Mouse (Mus musculus) spleen, embryonic (tissue): Measurements from ENCODE around the gene Zfp408.

Source experiments
- CTCF ChIA-PET: fragments of 350-600 bp; sonication (Branson Sonifier 250); formaldehyde crosslinking; loops from one replicate; lab custom pipeline; 2022; lab: Charles Lee

The Zfp408 gene

GRCm38 (mm10) chr2:91649553-91650359 lies at the start of gene Zfp408, which contains the start of gene Arhgap1:
Zfp408 (minus strand) TSS chr2:91649791.
Arhgap1 (plus strand) TSS chr2:91649860.
- CTCF ChIA-PET: interaction anchor here (1.0 kb wide), 1 partner anchor 61 kb away, joined by 3 read pairs; the partner anchor contains the start of genes Atg13 and Harbi1

DNA sequence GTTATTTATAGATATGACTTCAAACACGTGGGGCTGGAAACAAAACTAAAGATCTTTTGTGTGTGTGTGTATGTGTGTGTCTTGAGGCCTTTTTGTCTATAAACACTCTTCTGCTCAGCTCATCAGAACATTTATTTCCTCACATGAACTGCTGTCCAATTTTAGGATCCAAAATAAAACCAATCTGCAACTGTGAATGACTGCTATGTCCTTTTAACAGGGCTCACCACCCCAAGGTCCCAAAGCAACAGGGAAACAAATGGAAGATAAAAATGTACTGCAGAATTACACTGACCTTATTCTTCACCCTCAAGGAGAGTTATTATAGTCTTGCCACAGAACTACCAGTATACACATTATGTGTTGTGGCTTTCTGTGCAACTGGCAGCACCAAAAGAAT lies 49.6 kb upstream of the Zfp408 start:
- CTCF ChIA-PET: no interaction called here

DNA sequence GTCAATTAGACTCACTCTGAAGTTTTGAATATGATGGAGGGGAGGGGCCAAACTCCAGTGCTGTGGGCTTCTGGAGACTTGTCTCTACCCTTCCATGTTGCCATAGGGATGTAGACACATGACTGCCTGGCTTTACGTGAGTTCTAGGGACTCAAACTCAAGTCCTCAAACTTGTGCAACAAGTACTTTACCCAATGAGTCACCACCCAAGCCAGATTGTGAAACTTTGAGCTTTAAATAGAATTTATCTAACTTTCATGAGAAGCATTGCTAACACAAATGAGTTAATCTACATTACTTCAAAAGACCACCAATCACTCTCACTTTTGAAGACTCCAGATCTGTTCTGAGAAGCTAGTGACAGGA lies 46.6 kb upstream of the Zfp408 start:
- CTCF ChIA-PET: no interaction called here

DNA sequence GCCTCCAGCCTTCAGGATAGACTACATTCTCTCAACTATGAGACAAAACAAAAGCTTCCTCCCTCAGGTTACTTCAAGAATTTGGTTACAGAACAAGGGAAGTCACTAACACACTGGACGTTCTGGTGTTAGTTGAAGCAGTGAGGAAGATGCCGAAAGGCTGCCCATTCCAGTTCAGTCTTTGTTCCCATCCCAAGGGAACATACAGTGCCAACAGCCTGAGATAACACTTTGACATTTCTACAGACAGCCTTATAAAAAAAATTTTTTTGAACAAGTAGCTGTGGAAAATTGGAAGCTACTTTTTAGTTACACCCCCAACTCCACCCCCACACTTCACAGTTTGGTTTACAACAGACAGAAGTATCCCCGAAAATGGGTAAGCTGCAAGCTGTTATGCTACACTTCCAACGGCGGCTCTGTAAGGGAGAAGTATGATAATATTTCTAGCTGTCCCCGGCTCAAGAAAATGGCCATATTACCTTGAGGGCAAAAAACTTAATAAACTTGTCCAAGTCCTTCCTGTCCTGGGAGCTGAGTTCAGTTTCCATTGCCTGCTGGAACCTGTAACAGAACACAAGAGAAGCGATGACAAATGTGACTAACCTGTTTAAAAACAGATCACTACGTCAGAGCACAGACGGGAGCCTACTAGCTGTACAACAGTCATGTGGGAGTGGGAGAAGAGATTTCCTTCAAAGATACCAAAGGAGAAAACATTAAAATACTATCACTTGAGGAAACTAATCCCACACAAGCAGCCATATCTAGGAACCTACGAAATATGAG lies 46.0 kb upstream of the Zfp408 start:
- CTCF ChIA-PET: no interaction called here

DNA sequence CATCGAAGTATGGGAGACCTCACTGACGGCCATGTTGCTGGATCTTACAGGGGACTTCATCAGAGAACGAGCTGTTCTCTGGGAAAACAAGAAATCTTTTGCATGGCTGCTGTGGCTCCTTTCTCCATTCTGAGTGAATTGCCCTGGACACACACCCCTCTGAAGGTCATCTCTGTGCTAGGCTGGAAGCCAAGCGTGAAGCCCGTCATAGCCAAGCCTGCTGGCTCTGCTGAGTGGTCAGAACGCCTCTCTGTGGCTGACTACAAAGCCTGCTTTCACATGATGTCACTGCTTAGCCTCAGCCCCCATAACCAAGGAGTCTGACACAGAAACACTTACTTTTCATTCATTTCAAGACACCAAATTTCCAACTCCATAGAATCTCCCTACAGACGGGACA lies 39.9 kb upstream of the Zfp408 start:
- CTCF ChIA-PET: no interaction called here

- CTCF ChIA-PET: no interaction called here
Observed at GRCm38 (mm10) chr2:91683919-91684318, 34.3 kb upstream of the Zfp408 start.

- CTCF ChIA-PET: no interaction called here
Observed at GRCm38 (mm10) chr2:91682850-91683249, 33.3 kb upstream of the Zfp408 start.

DNA sequence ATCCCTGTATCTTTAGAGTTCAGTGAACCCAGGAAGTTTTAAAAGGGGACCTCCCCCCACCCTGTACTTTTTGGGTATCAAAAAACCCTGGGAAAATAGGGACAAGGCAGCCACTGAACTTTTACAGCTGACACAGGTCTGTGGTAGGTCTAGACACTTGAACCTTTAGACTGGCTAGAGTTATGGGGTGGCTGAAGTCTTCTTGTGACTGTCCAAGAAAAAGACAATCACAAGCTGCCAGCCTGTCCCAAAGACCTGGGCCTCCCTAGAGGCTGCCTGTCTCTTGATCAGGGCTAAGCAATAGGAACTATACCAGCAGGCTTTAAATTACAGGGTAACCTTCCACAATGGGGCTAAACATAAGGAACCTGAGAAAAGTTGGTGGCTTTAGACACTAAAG lies 27.4 kb upstream of the Zfp408 start:
- CTCF ChIA-PET: no interaction called here

- CTCF ChIA-PET: no interaction called here
Observed at GRCm38 (mm10) chr2:91676420-91676819, 26.8 kb upstream of the Zfp408 start.

DNA sequence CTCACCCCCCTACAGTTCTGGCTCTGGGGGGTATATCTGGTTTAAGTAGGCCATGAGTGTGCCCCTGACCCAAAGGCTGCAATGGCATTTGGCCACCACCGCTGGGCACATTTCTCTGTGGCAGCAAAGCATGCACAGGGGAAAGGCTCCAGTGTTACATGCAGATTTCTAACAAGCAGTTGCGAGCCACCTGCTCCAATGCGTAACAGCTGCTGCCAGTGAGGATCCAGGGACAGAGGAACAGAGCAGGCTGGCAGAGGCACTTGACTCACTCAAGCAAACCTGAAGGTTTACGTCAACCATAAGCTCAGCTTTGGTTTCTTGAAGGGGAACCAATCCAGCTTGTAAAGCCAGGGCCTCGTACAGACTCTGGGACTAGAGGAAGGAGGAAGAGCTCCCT lies 25.3 kb upstream of the Zfp408 start:
- CTCF ChIA-PET: no interaction called here

DNA sequence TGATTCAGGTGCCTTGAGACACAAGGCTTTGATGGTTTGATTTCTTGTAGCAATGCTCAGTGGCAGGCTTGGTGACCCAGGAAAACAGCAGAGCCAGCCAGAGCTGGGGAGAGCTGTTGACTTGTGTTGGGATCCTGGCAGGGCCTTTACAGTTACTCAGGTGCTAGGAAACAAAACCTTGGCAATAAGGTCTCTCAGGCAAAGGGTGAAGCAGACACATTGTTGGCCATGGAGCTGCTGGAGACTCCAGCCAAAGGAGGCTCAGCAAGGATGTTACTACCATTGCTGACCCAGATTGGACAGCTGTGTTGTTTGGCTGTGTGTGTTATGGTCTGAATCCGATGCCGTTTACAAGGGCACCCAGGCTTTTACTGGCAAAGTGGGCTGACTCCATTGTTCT lies 24.0 kb upstream of the Zfp408 start:
- CTCF ChIA-PET: no interaction called here

- CTCF ChIA-PET: no interaction called here
Observed at GRCm38 (mm10) chr2:91670038-91670437, 20.4 kb upstream of the Zfp408 start.

GRCm38 (mm10) chr2:91669326-91669725 lies 19.7 kb upstream of the Zfp408 start:
- CTCF ChIA-PET: no interaction called here

- CTCF ChIA-PET: no interaction called here
Observed at GRCm38 (mm10) chr2:91667747-91668146, 18.2 kb upstream of the Zfp408 start.

DNA sequence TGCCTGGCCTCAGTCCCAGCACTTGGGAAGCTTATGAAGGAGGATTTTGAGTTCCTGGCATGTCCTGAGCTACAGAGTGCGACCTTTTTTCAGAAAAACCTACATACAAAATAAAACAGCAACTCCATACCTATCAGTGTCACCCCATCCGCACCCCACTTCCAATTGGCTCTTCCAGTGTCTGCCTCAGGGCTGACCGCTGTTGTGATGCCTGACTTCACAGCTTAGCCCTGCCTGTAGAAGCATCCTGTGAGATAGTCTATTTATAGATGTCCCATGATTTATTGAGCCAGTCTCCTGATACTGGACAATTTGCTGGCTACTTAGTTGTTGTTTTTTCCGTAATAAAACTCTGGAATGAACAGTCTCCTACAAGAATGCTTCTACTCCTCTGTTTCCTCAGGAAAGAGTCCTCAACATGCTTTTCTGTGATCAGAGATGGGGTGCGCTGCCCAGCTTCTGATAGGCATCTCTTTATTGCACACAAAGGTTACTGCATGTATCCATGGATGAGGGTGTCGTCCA lies 16.9 kb upstream of the Zfp408 start:
- CTCF ChIA-PET: no interaction called here

DNA sequence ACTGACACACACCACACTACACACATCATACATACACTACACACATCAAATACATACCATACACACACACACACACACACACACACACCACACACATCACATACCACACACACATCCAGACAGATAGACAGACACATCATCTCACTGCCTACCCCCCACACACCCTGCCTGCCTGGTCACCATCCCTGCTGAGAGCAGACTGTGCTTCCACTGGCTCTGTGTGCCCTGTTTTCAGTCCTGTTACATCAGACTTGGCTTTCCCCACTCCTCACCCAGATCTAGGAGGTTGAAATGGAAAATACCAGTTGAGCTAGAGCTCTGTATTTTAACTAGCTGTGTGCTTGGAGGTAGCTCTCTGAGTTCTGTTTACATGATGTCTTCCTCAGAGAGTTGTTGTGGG lies 15.2 kb upstream of the Zfp408 start:
- CTCF ChIA-PET: no interaction called here

GRCm38 (mm10) chr2:91660981-91661380 lies 11.4 kb upstream of the Zfp408 start:
- CTCF ChIA-PET: no interaction called here

GRCm38 (mm10) chr2:91659657-91660056 lies 10.1 kb upstream of the Zfp408 start:
- CTCF ChIA-PET: no interaction called here

DNA sequence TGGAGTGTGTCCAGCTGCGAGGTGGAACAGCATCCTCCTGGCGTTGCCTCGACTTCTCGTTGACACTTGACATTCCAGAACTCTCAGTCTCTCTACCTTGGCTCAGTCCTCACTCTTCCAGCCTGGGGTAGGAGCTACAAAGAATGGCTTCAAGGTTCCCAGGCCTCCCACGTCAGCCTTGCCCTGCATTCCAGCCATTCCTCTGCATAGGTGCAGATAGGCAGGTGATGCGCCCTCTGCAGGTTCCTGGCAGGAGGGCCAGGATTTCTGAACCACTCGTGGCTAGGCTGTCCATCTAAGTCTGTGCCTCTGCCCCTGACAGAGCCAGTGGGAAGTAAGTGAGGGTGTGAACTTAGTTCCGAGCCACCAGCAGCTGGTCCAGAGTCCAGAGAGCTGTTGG lies 7.2 kb upstream of the Zfp408 start:
- CTCF ChIA-PET: no interaction called here

DNA sequence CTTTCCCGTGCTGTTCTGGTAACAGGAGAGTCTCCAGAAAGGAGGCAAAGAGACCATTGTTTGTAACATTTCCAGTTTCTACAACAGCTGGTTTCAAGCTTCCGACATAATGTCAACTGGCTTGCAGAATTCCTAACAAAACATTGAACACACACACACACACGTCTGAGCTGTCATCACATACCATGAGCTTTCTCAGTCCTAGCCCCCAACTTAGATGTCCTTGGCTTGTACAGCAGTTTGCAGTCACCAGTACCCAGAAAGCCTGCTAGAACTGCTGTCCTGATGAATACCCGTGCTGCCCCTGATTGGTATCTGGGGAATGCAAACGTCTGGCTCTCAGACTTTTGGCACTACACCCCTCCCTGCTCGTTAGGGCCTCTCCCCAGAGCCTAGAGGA lies 6.2 kb upstream of the Zfp408 start:
- CTCF ChIA-PET: interaction anchor here (0.5 kb wide), 1 partner anchor 12 kb away, joined by 5 read pairs; no protein-coding TSS in a partner anchor

- CTCF ChIA-PET: no interaction called here
Observed at GRCm38 (mm10) chr2:91655388-91655787, 5.8 kb upstream of the Zfp408 start.

- CTCF ChIA-PET: no interaction called here
Observed at GRCm38 (mm10) chr2:91652863-91653262, 3.3 kb upstream of the Zfp408 start.
